Mouse (Mus musculus): Measurements from ENCODE around the gene Hist1h3h. TPM values are rescaled to one million over a fixed set of nuclear protein-coding genes. Genes with fewer than 3 reads are reported as not detected.
"Not testable (repeated sequence)": the region's sequence is repeated elsewhere in the genome, so short reads cannot be mapped to it uniquely, and the experiment has no call there.

Gene Hist1h3h
- total RNA-seq, 4 experiments from 2014 or later, result 40.8 to 60.6 (median 44.2) TPM

DNA sequence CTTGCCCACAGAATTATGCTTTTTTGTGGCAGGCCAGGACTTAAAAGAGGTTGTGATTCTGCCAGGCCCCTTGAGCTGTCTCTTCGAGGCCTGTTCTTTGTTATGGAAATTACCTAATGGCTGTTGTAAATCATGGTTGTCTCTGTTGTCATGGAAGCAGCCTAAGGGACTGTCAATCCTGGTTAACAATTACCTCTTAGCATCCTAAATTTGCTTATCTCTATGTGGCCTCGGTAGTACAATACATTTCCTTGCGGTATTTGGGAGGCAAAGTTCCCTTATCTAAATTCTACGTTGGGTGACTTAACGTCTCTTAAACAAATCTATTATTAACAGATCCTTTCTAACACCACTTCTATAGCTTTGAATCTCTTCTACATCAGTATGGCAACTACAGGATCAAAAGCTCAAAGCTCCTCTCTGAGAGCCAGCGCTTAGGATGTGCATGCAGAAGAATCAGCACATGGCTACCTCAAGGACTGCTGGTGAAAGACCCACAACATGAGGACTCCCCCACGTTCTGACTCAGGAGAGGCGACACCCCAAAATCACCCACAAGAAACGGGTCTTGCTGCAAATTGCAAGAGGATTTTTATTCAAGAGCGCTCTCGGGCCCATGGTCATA is 10.6 kb downstream of the Hist1h3h start:
- no peak for DNase-seq (ENCODE audit: low spot score in 2 of 2)

DNA sequence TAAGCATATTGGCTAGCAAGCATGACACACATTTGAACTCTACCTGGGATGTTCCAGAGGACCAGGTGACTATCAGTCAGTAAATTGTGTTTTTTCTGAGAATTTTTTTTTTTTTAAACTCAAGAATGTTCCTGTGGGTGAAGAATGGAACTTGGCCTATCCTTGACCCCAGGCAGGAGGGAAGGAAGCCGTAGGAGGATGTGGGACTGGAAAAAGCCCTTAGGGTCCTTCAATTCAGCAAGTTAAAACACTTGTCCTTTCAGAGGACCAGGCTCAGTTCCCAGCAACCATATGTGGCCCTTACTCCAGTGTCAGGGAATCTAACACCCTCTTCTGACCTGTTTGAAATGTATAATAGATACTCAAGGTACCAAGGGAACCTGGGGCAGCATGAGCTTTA is 12.1 kb downstream of the Hist1h3h start:
- DNase-seq (ENCODE audit: low spot score in 2 of 2), result no peak

DNA sequence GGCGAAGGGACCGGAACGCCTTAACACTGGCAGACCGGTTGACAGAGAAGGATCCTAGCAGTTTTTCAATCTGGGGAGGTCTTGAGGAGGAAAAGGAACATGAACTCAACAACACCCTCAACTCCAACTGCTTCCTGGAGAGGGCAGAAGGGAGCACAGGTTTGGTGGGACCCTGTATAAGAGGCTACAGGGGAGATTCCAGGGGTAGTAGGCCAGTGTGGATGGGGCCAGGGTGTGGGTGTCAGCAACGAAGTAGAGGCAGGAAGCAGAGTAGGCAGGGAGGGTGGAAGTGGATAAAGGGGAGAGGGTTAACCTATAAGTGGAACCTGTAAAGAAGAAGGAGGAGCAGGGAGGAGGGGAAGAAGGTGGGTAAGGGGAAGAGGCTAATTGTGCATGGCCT is 16.0 kb downstream of the Hist1h3h start:
- DNase-seq (ENCODE audit: low spot score in 2 of 2), result no peak

DNA sequence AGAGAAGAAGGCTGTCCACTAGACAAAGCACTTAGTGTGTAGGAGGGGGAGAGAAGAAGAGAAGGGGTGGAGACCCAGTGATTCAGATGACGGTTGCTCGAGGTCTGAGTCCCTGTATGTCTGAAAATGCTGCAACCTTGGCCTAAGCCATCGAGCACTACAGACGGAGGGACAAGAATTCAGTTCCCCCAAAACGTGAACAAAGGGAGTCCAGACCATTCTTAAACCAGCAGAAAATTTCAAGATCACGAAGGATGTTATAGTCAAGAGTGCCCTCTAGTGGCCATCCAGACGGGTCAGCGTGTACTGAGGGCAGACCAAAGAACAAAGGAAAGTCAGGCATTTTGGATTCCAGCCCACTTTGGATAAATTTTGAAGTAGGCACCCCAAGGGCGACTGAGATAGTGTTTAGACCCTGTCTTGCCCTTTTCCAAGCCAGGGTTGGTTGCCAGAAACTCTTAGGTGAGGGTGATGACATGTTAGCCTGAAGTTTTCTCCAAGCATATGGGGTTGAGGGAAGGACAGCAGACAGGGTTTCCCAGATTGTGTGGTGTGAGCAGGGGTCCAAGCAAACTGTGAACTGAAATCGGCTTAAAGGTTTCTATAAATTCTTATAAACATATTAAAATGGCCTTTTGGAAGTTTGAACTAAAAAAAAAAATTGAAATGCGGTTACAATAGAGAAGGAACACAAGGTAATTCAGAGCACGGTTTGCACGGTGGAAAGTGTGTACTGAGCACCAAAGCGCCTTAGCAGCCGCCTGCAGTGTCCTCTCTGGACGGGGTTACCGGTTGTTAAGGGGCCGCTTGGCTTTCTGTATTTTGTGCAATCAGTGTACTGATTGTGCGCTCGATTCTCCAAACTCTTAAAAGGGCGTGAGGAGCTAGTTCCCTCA is 16.8 kb downstream of the Hist1h3h start:
- peak in 1 of 2 experiments; percentile 55 for DNase-seq (ENCODE audit: low spot score in 2 of 2)

DNA sequence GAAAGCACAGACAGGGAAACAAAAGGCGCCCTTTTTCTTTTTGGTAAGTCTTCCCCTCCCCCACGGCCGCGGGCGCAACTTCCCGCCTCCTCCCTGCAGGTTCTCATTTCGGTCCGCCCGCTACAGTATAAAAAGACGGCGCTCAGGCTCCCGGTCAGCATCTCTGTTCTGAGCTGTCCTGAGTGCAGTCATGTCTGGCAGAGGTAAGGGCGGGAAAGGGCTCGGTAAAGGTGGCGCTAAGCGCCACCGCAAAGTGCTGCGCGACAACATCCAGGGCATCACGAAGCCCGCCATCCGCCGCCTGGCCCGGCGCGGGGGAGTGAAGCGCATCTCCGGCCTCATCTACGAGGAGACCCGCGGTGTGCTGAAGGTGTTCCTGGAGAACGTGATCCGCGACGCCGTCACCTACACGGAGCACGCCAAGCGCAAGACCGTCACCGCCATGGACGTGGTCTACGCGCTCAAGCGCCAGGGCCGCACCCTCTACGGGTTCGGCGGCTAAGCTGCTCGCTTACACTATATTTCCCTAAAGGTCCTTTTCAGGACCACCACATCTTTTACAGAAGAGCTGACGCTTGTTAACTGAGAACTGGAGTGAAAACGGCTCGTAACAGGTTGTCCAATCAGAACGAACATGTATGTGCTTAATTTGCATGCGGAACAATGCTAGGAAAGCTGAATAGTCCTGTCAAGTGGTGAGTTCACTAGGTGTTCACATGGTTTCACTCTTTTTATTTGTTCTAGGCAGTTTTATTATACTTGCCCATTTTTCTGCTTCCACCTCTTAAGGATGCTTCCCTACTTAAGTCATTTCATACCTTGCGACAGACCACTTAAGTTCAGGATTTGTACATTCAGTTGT is 17.7 kb downstream of the Hist1h3h start, which contains the start of gene Hist1h4j:
Gene Hist1h4j (plus strand): TSS at position 159 of the 862 bp plus-strand sequence.
- peak; percentile 59 to 69 for DNase-seq (ENCODE audit: low spot score in 2 of 2)

DNA sequence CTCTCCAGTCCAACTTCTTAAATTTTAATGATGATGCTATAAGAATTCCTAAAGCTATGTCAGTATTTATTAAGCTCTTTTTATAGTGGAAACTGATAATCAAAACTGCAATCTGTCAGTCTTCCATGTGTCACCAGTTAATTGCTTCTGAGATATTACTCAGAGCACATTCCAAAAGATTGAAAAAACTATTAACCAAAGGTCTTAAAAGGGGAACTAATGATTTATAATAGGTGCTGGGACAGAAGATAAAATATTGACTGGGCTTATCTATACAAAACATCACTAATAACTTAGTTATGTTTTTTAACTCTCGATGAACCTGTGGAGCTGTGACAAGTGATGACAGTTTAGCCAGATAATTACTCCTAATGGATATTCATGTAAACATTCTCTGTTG is 27.5 kb downstream of the Hist1h3h start:
- DNase-seq (ENCODE audit: low spot score in 2 of 2), result no peak

DNA sequence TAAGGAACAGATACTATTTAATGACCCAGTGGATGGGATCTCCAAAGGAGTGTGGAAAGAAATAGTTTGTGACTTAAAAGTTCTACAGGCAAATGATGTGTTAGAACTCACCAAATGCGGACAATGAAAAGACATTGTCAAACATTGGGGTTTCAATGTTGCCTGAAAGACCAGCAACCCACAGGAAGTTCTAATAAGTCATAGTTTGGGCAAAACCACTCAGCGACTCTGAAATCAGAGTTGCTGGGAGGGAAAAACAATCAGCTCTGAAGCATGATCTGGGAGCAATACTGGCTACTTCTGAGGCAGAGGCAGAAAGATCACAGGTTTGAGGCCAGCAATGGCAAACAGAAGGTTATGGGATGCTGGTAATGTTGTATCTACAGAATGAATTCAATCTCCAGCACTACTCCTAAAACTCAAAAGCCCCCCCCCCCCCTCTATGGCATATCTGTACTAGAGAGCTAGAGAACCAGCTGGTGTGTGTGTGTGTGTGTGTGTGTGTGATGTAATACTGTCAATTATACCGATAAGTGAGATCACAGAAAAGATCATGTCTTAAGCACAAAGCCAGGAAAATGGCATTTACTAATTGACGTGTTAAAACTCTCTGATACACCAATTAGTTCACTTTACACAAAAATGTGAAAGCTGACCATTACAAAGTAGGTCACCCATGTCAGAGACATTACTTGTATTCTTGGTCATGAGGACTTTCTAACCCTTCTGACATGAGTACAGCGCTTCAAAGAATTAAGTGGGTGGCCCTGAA is 32.1 kb downstream of the Hist1h3h start:
- no peak for DNase-seq (ENCODE audit: low spot score in 2 of 2)

DNA sequence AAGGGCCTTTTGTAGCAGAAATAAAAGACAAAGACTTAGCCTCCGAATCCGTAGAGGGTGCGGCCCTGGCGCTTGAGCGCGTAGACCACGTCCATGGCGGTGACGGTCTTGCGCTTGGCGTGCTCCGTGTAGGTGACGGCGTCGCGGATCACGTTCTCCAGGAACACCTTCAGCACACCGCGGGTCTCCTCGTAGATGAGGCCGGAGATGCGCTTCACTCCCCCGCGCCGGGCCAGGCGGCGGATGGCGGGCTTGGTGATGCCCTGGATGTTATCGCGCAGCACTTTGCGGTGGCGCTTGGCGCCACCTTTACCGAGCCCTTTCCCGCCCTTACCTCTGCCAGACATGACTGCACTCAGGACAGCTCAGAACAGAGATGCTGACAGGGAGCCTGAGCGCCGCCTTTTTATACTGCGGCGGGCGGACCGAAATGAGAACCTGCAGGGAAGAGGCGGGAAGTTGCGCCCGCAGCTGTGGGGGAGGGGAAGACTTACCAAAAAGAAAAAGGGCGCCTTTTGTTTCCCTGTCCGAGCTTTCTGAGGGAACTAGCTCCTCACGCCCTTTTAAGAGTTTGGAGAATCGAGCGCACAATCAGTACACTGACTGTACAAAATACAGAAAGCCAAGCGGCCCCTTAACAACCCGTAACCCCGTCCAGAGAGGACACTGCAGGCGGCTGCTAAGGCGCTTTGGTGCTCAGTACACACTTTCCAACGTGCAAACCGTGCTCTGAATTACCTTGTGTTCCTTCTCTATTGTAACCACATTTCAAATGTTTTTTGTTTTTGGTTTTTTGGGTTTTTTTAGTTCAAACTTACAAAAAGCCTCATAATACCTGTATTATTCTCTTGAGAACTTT is 32.9 kb downstream of the Hist1h3h start, which contains the start of gene Hist1h4k:
Gene Hist1h4k (minus strand): TSS at position 347 of the 859 bp plus-strand sequence.
- DNase-seq (ENCODE audit: low spot score in 2 of 2), result peak; percentile 90 to 95

DNA sequence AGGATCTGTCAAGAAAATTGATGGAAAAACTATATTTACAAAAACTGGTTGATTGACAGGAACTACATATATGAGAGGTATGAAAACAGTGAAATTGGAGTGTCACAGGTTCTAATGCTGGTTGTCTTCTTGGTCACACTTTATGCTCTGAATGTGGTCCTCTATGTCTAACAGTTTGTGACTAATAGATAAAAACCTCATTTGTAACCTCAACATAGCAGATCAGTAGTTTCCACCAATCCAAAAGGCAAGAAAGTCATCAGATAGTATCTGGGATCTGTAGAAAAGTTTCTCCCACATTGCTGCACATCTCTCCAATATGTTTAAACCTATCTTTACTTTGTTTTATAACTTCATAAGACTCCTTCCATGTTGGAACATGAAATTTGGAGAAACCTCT is 34.0 kb downstream of the Hist1h3h start:
- no peak for DNase-seq (ENCODE audit: low spot score in 2 of 2)

DNA sequence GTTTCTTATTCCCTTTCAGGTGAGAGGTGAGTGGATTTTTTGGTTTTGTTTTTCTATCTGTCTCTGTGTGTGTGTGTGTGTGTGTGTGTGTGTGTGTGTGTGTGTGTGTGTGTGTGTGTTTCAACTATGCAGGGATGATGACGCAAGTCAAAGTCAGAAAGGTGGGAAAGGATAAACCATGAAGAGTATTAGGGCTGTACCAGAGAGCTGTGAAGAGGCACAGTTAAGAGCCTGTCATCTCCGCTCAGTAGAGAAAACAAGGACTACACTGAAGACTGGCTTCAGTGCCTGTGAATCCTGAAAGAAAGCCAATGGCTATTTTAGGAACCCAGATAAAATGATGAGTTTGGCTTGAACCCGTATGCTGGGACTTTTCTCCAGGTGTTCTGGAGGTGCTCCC is 34.4 kb downstream of the Hist1h3h start:
- DNase-seq (ENCODE audit: low spot score in 2 of 2), result no peak

DNA sequence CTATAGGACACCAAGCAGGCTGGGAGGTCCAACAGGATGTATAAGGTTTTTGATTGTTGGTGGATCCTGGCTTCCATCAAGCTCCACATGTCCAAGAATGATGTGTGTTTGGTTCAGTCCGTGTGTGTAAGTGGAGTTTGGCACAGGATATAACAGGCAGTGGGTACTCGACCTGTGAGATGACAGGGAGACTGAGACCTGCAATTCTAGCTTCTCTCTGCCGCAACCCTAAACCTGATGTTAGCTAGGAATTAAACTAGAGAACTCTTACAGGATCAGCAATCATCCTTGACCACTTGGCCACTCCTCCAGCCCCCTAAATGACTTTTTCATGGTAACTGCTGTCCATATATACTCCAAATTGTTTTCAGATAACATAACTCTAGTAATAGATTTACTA is 34.9 kb downstream of the Hist1h3h start:
- DNase-seq (ENCODE audit: low spot score in 2 of 2), result no peak

DNA sequence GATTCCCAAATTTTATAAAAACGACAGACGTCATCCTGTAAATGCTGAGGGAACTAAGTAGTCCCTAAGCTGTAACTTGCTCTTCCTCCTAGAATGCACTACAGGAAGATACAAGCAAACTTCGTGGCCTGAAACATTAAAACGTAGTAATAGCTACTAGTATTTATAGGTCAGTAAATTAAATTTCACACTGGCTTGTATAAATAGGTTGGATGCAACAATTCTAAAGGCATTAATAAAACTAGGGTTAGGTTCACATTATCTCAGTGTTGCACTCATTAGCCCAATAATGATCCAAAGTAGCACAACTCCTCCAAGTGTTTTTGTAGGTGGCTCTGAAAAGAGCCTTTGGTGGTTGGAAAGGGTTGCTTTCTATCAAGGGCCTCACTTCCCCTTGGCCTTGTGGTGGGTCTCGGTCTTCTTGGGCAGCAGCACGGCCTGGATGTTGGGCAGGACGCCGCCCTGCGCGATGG is 35.6 kb downstream of the Hist1h3h start:
- DNase-seq (ENCODE audit: low spot score in 2 of 2), result peak in 1 of 2 experiments; percentile 9

DNA sequence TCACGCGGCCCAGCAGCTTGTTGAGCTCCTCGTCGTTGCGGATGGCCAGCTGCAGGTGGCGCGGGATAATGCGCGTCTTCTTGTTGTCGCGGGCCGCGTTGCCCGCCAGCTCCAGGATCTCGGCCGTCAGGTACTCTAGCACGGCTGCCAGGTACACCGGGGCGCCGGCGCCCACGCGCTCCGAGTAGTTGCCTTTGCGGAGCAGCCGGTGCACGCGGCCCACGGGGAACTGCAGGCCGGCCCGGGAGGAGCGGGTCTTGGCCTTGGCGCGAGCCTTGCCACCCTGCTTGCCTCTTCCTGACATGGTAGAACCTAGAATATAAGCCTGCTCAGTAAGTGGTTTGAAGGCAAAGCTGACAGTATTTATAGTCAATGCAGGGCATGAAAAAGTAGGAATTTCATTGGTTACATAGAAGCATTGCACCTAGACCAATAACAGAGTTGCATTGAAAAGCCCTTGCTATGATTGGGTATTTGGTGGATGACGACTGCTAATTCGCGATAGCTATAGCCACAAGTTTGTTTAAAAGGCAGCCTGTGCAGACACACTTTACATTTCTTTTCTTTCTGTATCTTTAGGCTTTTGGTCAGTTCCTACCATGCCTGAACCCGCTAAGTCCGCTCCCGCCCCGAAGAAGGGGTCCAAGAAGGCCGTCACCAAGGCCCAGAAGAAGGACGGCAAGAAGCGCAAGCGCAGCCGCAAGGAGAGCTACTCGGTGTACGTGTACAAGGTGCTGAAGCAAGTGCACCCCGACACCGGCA is 36.2 kb downstream of the Hist1h3h start, which contains the start of the genes Hist1h2ak and Hist1h2bn:
Gene Hist1h2ak (minus strand): TSS at position 304 of the 762 bp plus-strand sequence.
Gene Hist1h2bn (plus strand): TSS at position 600 of the 762 bp plus-strand sequence.
- DNase-seq (ENCODE audit: low spot score in 2 of 2), result peak; percentile 47 to 80

DNA sequence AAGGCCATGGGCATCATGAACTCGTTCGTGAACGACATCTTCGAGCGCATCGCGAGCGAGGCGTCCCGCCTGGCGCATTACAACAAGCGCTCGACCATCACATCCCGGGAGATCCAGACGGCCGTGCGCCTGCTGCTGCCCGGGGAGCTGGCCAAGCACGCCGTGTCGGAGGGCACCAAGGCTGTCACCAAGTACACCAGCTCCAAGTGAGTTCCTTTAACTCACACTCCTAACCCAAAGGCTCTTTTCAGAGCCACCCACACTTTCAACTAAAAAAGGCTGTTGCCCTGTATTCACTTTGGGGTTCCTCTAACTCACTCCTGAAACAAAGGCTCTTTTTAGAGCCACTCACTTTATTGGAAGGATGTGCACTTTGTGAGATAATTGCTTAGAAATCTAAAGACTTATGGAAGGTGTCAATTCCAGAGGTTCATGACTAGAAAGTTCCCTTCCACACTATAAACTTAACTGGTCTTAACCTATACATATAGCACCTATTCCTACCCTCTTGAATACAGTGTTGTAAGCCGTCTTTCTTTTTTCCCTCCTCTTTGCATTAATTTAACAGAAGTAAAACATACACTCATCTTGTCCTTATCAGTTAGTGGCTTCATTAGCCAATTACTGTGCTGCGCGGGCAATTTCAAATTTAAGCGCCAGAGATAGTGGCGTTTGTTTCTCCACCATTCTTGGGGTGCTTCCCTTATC is 37.0 kb downstream of the Hist1h3h start:
- DNase-seq (ENCODE audit: low spot score in 2 of 2), result not testable (repeated sequence)

DNA sequence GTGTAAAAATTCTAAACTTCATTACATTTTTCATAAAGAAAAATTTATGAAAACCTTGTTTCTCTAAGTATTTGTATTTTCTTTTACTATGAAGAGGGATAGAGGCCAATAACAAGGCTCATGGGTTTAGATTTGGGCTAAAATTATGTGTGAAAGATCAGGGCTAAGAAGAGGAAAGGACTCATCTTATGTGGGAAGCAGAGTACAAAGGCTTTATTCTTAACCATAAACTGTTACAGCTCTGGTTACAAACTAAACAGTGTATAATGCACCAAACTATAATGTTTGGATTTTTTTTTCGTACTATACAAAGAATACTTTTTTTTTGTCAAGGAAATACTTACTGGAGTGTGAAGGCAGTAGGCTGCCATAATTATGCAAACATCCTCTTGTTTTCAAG is 38.2 kb downstream of the Hist1h3h start:
- DNase-seq (ENCODE audit: low spot score in 2 of 2), result no peak

All from left cerebral cortex, adult 8-10 months (tissue).